Mouse (Mus musculus) embryo, embryonic 11 days (tissue): ENCODE measurements around the gene Cox7a1.
A peak's percentile ranks its signal among the peaks of the same experiment; 100 is the strongest.

Experiments
- DNase-seq: peaks from one replicate; pipeline ENCODE4 v3.0.0-alpha.2; 2015

The Cox7a1 gene

GRCm38 (mm10) chr7:30222205-30222604 lies 38.3 kb downstream of the Cox7a1 start:
- DNase-seq: no peak

GRCm38 (mm10) chr7:30224206-30224605 lies 40.3 kb downstream of the Cox7a1 start:
- no peak for DNase-seq

GRCm38 (mm10) chr7:30231328-30231668 lies 47.4 kb downstream of the Cox7a1 start:
- no peak for DNase-seq

GRCm38 (mm10) chr7:30231669-30232454 lies 47.9 kb downstream of the Cox7a1 start, which contains the start of the genes Polr2i and Tbcb:
Gene Polr2i, plus strand, starts transcription at chr7:30231948.
Gene Tbcb, minus strand, starts transcription at chr7:30232272.
- DNase-seq: peak; percentile 97

- peak; percentile 81 for DNase-seq
These were observed 48.7 kb downstream of the Cox7a1 start for GRCm38 (mm10) chr7:30232631-30233148.

- no peak for DNase-seq
These were observed 49.4 kb downstream of the Cox7a1 start for GRCm38 (mm10) chr7:30233387-30233786.

GRCm38 (mm10) chr7:30234276-30234858 lies 50.4 kb downstream of the Cox7a1 start:
- no peak for DNase-seq

GRCm38 (mm10) chr7:30235091-30235490 lies 51.1 kb downstream of the Cox7a1 start:
- DNase-seq: no peak

GRCm38 (mm10) chr7:30235625-30236024 lies 51.7 kb downstream of the Cox7a1 start, which contains the start of gene Ovol3:
Gene Ovol3, minus strand, starts transcription at chr7:30235725.
- no peak for DNase-seq
